Mouse (Mus musculus) urinary bladder, adult 18-20 months (tissue): ENCODE results near the gene Mavs.
A peak's percentile ranks its signal among the peaks of the same experiment; 100 is the strongest.

ENCODE experiments used
- DNase-seq, 2 experiments: peaks; one replicate each; pipeline ENCODE4 v3.0.0; 2022; ENCODE audit warnings: low spot score in 2 of 2, mixed read lengths in 2 of 2

The Mavs gene

DNA sequence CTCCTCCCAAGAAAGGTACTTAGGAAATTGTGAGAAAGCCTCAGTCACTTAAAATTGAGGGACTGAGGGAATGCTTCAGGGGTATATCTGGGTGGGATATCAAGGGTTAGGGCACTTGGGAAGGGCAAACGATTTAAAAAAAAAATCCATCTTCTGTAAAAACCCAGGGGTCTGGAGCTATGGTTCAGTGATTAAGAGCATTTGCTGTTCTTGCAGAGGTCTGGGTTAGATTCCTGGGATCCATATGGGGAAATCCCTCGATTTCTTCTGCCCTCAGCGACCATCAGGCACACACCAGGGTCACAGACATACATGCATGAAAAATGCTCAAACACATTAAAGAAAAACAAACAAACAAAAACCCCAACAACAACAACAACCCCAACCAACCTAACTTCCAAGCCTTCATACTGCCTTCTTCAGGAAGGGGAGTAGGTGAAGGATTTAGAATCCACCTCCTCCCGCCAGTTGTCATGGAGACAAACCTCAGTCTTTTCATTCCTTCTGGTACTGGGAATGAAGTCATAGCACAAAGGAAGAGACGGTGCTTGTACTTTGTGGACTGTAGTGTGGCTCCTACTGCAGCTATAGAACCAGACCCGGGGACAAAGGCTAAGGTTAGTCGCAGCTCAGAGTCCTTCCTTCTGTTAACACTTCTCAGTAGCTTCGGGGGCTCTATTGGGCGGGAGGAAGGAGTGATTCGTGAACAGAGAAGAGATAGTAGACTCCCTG, 27.8 kb downstream of the Mavs start:
- no peak for DNase-seq

- DNase-seq, result peak; percentile 89 to 96
Measured at GRCm38 (mm10) chr2:131262213-131262672, 28.4 kb downstream of the Mavs start, which contains the start of gene Pank2. Pank2 (plus strand) TSS chr2:131262495.

- no peak for DNase-seq
Measured at GRCm38 (mm10) chr2:131262680-131263670, 29.1 kb downstream of the Mavs start.

DNA sequence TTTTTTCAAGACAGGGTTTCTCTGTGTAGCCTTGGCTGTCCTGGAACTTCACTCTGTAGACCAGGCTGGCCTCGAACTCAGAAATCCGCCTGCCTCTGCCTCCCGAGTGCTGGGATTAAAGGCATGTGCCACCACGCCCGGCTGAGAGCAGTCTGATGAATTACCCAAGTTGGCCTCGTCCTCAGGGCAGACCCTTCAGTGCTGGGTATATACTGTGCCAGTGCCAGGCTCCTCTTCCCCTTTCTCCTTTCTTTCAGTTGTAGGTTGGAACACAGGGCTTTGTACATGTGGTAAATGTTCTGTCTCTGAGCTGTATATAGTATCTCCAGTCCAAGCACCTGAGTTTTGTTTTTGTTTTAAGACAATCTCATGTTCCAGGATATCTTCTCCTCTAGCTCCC, 30.2 kb downstream of the Mavs start:
- DNase-seq, result no peak

GRCm38 (mm10) chr2:131265056-131265455, 31.2 kb downstream of the Mavs start:
- DNase-seq, result no peak

DNA sequence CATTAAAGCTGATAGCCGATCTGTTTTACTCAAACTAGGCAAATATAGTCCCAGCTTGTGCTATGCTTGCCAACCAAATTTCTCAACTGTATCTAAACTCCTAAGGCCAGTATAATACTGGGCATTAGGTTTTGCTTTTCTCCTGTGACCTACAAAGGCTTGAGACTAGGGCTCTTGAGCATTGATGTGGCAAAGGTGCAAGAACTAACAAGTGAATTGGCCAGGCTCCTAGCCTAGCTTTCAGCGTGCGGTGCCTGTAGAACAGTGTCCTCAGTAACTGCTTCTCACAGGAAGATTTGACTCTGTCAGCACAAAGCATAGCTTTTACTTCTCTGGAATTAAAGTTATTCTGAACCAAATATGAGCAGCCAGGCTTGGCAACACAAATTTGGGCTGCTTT, 41.6 kb downstream of the Mavs start:
- DNase-seq, result no peak

GRCm38 (mm10) chr2:131276722-131277121, 42.9 kb downstream of the Mavs start:
- DNase-seq, result no peak

DNA sequence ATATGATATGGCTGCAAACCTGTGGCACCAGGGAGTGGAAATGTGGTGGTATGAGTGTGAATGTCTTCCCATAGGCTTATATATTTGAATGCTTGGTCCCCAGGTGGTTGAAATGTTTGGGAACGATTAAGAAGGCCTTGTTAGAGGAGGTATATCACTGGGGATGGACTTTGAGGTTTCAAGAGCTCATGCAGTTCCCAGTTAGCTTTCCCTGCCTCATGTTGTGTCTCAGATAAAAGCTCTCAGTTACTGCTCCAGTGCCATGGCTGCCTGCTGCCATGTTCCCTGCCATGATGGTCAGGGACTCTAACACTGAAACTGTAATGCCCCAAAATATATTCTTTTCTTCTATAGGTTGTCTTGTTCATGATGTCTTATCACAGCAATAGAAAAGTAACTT, 47.7 kb downstream of the Mavs start:
- DNase-seq, result no peak

GRCm38 (mm10) chr2:131286276-131286675, 52.4 kb downstream of the Mavs start:
- no peak for DNase-seq

DNA sequence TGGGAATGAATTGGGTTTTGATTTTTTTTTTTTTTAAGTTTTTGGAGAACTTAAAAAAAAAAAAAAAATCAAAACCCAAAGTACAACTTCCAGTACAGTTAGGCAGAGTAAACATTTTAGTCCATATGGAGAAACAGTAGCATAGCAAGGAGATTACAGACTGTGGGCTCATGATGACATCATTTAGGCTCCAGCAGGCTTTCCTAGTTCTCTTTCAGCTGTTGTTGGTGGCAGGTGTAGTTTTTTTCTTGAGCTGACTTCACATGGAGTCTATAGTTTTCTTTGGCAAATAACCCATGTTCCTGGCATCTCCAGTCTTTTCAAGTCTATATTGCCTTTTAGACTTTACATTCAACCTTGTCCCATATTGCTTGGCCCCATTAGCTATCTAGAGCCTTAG, 56.8 kb downstream of the Mavs start:
- no peak for DNase-seq

- no peak for DNase-seq
Measured at GRCm38 (mm10) chr2:131296746-131297261, 62.9 kb downstream of the Mavs start.
